Mouse (Mus musculus) kidney, postnatal 0 days (tissue): ENCODE data around the gene Mrrf. TPM values are rescaled to one million over a fixed set of nuclear protein-coding genes. Genes with fewer than 3 reads are reported as not detected.
A peak's percentile ranks its signal among the peaks of the same experiment; 100 is the strongest.

Source experiments
- ATAC-seq: fragments of 200-750 bp; cut with Nextera tagmentation; replicated peaks from 2 replicates; pipeline ENCODE4 v1.8.0; 2017; ENCODE audit warnings: low read depth, moderate number of reproducible peaks, moderate TSS enrichment, moderate library complexity; ENCODE audit not compliant: low FRiP score
- DNase-seq: peaks from one replicate; pipeline ENCODE4 v3.0.0-alpha.2; 2016; ENCODE audit warnings: low spot score
- H3K27ac ChIP-seq: fragments of 300-500 bp; sonication (generic); 2 replicates; pipeline ENCODE4 v1.5.1; 2014; ENCODE audit warnings: mild to moderate bottlenecking
- H3K27me3 ChIP-seq: fragments of 300-500 bp; sonication (generic); 2 replicates; pipeline ENCODE4 v1.6.1; 2014; ENCODE audit warnings: low read length, mixed read lengths; ENCODE audit not compliant: insufficient read depth
- H3K36me3 ChIP-seq: fragments of 300-500 bp; sonication (generic); 2 replicates; pipeline ENCODE4 v1.6.1; 2014; ENCODE audit warnings: low read length, mixed read lengths; ENCODE audit not compliant: insufficient read depth
- H3K4me1 ChIP-seq: fragments of 300-500 bp; sonication (generic); replicated peaks from 2 replicates; pipeline ENCODE4 v1.6.1; 2014; ENCODE audit warnings: antibody characterized with exemption, low read length, mixed read lengths; ENCODE audit not compliant: insufficient read depth
- H3K4me2 ChIP-seq: fragments of 300-500 bp; sonication (generic); 2 replicates; pipeline ENCODE4 v1.6.1; 2014; ENCODE audit warnings: mild to moderate bottlenecking, low read length, moderate library complexity, mixed read lengths
- H3K4me3 ChIP-seq: fragments of 300-500 bp; sonication (generic); replicated peaks from 2 replicates; pipeline ENCODE4 v1.5.1; 2014; ENCODE audit warnings: low read depth, low read length
- H3K9ac ChIP-seq: fragments of 300-500 bp; sonication (generic); 2 replicates; pipeline ENCODE4 v1.6.1; 2014; ENCODE audit warnings: low read depth, low read length
- H3K9me3 ChIP-seq: fragments of 300-500 bp; sonication (generic); replicated peaks from 2 replicates; pipeline ENCODE4 v1.6.1; 2016; ENCODE audit warnings: low read length, inconsistent platforms, mixed read lengths
- CTCF ChIP-seq: IDR thresholded peaks from 2 replicates; pipeline ENCODE4 v1.5.1; 2016; ENCODE audit warnings: antibody characterized with exemption, low read depth, mild to moderate bottlenecking, moderate library complexity
- WGBS: fragments of 180-500 bp; shearing (Covaris S2); extraction: QIAGEN DNeasy Blood & Tissue Kit; methylation state at CpG from one replicate; pipeline ENCODE4 v1.1.7; 2014; 5-methylcytosine and 5-hydroxymethylcytosine counted together
- polyA plus RNA-seq: library from polyadenylated mRNA; unstranded; fragments of >200 nt; fragmentation: Nextera tagmentation; extraction: Ambion mirVana; gene quantifications from 2 replicates; pipeline ENCODE4 v1.2.1, GENCODE M21; 2015

Gene Mrrf
- polyA plus RNA-seq = 25.4 and 28.6 TPM in 2 replicates

DNA sequence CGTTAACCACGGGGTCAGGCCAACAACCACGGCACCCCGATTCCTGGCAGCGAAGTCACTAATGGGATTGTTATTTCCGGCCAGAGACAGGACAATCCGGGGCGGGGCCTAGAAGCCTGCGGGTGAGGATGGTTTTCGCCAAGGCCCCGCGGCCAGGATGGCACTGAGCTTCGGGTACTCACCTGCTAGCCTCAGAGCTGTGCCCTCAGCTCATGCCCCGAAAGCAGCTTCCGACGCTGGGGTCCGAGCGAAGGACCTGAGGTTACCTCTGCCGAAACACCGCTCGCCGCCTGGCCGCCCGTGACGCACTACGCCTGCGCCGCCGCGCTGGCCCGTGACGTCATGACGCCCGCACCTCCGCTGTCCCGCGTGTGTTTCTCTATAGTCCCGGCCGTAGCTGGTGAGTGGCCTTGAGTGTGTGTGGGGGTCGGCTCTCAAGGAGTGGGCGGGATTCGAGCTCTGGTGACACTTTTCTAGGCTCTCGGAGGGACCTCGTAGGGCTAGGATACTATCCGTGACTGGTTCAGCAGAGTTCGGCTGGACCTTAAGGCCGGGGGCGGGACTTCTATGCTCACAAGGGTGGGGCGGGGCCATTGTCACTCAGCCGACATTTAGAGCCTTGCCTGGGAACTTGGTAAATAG is at the start of gene Mrrf, which contains the start of gene Rbm18:
TSS of gene Mrrf (plus strand) at position 90 of the 642 bp plus-strand sequence.
TSS of gene Rbm18 (minus strand) at position 474 of the 642 bp plus-strand sequence.
- Histone ChIP-seq H3K27me3 (no peaks in the 10 kb centered on the region), H3K4me2 (peak within 1 kb of the TSS; percentile 54), H3K27ac (peak within 1 kb of the TSS; percentile 93), H3K4me3 (peak within 1 kb of the TSS; percentile 75), H3K36me3 (peaks cover 17% of the 10 kb centered on the region), H3K9ac (peak within 1 kb of the TSS; percentile 73), H3K9me3 (no peaks in the 10 kb centered on the region), H3K4me1 (peaks cover 10% of the 10 kb centered on the region)
- ATAC-seq (peak; percentile 98), DNase-seq (peak; percentile 96)
- under 1% methylated on average over 50 of the region's 50 CpGs for WGBS
- no peak for TF ChIP-seq CTCF

DNA sequence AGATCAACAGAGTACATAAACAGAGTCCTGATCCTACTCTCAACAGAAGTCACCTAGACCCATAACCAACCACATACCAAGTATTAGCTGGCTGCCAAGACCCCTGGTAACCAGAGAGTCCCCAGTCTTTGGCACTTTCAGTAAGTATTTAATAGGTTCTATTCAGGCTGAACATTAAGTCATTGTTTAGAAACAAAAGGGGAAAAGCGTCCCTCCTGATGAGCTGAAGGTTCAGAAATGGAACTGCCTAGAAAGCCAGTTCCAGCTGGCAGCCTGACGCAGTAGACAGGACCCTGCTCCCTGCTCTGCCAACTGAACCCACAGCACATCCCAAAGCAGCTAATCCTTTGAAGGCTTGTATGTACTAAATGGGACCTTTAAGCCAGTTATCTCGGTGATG is 47.0 kb upstream of the Mrrf start:
- no peak for DNase-seq
- no peak overlapping the region for H3K27ac ChIP-seq
- H3K36me3 ChIP-seq = no peaks in the 10 kb centered on the region
- H3K4me2 ChIP-seq = no peak overlapping the region
- no peak overlapping the region for H3K9ac ChIP-seq
- peaks cover 11% of the 10 kb centered on the region; the same call in 1 of the 2 replicates for H3K4me1 ChIP-seq
- no peak for TF ChIP-seq CTCF
- WGBS = 73% methylated on average over 3 of the region's 3 CpGs
- no peak for ATAC-seq
- H3K27me3 ChIP-seq = peaks cover 44% of the 10 kb centered on the region
- no peak overlapping the region for H3K4me3 ChIP-seq
- H3K9me3 ChIP-seq = no peaks in the 10 kb centered on the region

DNA sequence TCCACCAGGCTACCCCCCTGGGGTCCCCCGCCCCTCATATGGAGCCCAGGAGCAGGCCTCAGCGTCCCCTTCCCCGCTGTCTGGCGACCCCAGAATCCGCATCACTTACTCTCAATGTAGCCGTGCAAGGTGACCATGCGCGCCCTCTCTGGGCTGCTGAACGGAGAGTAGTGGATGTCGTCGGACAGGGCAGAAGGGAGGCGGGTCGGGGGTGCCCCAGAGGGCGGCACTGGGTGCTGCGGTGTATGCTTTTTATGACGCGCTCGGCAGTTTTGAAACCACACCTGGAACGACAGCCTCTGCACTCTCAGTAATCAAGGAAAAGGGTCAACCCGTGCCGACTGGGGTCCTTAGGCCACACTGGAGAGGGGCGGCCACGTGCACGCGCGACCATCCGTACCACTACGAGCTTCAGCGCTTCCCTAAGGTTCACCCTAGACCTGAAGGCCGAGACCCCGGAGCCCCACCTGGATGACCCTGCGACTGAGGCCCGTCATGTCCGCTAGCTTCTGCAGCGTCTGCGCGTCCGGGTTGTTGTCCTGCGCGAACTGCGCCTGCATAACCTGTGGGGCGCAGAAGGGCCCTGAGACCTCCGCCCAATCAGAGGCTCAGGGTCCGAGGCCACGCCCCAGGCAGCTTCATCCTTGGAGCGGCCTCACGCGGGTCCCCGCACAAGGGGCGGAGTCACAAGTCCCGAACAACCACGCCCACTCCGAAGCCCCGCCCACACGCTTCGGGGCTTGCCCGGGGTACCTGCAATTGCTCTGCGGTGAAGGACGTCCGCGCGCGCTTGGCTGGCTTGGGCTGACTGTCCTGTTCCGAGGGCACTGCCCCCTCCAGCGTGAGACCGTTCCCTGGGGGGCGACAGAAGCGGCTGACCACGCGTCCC is 45.1 kb upstream of the Mrrf start:
- 11% methylated on average over 70 of the region's 70 CpGs for WGBS
- Histone ChIP-seq H3K9ac (0 out of 2 replicates have a peak overlapping the region, but pooled peaks have one; percentile 31), H3K9me3 (no peaks in the 10 kb centered on the region), H3K27me3 (peaks cover 62% of the 10 kb centered on the region), H3K36me3 (no peaks in the 10 kb centered on the region), H3K4me1 (peaks cover 11% of the 10 kb centered on the region; the same call in 1 of the 2 replicates), H3K4me2 (peak overlapping the region; percentile 74), H3K4me3 (peak overlapping the region; percentile 40), H3K27ac (no peak overlapping the region)
- peak; percentile 54 for DNase-seq
- no peak for TF ChIP-seq CTCF
- peak; percentile 74 for ATAC-seq

DNA sequence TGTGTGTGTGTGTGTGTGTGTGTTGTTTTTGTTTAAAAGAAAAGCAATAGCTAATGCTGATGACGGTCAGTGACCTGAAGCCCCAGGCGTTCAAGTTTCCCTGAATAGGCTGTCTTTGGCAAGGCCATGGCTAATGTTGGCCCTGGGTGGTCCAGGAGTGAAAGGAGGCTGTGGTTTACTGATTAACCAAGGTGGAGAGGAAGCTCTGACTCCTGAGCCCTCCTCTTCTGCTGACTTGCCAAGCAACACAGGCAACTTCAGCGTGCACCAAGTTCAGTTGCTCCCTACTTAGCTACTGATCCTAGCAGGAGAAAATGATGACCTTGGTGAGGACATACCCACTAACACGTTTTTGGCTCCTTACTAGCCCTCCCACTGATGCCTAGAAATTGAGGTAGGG is 43.4 kb upstream of the Mrrf start:
- 10% methylated on average over 4 of the region's 4 CpGs for WGBS
- no peaks in the 10 kb centered on the region for H3K9me3 ChIP-seq
- peaks cover 74% of the 10 kb centered on the region for H3K27me3 ChIP-seq
- H3K4me3 ChIP-seq = no peak overlapping the region
- no peak overlapping the region for H3K9ac ChIP-seq
- no peaks in the 10 kb centered on the region for H3K36me3 ChIP-seq
- TF ChIP-seq CTCF = no peak
- H3K27ac ChIP-seq = no peak overlapping the region
- peaks cover 11% of the 10 kb centered on the region; the same call in 1 of the 2 replicates for H3K4me1 ChIP-seq
- DNase-seq (peak; percentile 44), ATAC-seq (peak; percentile 60; the same call in 1 of the 2 replicates)
- H3K4me2 ChIP-seq = no peak overlapping the region

DNA sequence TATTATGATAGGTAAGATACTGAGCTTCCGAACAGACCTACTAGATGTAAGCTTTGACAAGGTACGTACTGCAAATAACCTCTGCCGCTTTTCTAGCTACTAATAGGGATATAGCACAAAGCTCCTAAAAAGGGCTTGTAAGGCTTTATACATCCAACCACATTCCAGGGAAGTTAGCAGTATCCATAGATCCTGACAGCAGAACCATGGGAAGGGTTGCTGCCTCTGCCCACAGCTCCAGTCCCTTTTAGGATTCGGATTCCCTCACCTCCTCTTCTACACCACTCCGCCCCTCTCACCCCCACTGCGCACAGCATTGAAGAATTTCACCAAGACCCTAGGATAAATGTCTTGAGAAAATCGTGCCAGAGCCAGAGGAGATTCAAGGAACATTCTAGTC is 42.9 kb upstream of the Mrrf start:
- no peaks in the 10 kb centered on the region for H3K9me3 ChIP-seq
- no peak for TF ChIP-seq CTCF
- H3K4me1 ChIP-seq = peaks cover 11% of the 10 kb centered on the region; the same call in 1 of the 2 replicates
- DNase-seq = no peak
- no peak overlapping the region for H3K4me3 ChIP-seq
- no peak overlapping the region for H3K27ac ChIP-seq
- no peak overlapping the region for H3K9ac ChIP-seq
- H3K36me3 ChIP-seq = no peaks in the 10 kb centered on the region
- ATAC-seq = no peak
- H3K4me2 ChIP-seq = no peak overlapping the region
- H3K27me3 ChIP-seq = peaks cover 79% of the 10 kb centered on the region
- WGBS = 27% methylated on average over 7 of the region's 7 CpGs

DNA sequence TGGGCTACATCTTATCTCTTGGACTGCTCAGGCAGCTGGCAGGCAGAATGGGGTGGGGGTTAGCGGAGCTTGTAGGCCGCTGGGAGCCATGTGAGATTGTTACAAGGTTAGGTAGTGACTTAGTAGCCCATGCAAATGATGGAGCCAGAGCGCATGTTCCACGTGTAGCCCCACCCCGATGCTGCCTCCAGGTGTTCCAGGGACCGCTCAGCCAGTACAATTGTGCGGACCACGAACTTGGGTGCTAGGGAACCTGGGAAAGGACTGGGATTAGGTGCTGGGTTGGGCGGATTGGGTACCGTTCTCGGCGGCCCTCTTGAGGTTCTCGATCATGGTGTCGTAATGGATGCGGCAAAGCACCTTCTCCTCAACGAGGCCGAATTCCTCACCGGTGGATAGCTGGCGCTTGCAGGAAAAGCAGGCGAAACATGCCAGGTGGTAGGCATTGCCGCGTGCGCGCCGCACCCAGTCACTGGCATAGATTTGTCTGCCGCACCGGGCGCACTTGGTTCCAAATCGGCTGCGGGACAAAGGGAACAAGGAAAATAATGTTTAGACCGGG is 42.2 kb upstream of the Mrrf start:
- H3K4me2 ChIP-seq = no peak overlapping the region
- H3K9ac ChIP-seq = no peak overlapping the region
- no peak for DNase-seq

More for the DNA sequence above, 42.2 kb upstream of the Mrrf start:
- H3K4me1 ChIP-seq = peaks cover 11% of the 10 kb centered on the region; the same call in 1 of the 2 replicates
- no peak for TF ChIP-seq CTCF
- 14% methylated on average over 31 of the region's 31 CpGs for WGBS
- H3K27me3 ChIP-seq = peaks cover 84% of the 10 kb centered on the region
- no peaks in the 10 kb centered on the region for H3K9me3 ChIP-seq
- H3K4me3 ChIP-seq = no peak overlapping the region
- no peak for ATAC-seq
- no peak overlapping the region for H3K27ac ChIP-seq
- no peaks in the 10 kb centered on the region for H3K36me3 ChIP-seq
